Mouse (Mus musculus) urinary bladder, postnatal 36 days (tissue): ENCODE measurements around the gene Olfr273.
"Not testable (repeated sequence)": the region's sequence is repeated elsewhere in the genome, so short reads cannot be mapped to it uniquely, and the experiment has no call there.

Source experiments
- DNase-seq, 2 experiments: peaks; one replicate each; pipeline ENCODE4 v3.0.0; 2022; ENCODE audit warnings: low spot score in 2 of 2, mixed read lengths in 1 of 2

Gene Olfr273

DNA sequence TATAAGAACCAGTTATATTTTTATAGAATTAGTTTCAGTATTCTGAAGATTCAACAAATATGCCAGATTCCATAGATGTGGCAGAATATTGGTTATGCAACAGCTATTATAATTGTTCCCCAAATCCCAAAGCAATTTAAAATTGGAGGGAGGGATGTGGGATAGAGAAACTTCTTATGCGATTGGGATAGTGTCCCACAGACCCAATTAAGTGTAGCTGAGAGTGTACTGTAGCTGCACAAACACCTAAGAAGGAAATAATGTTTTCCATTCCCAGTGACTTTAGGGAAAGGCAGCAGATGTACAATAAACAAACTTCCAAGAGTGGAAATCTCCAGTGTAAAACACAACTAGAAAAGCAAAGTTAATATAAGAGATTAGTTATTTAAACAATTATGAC, at the start of gene Olfr273:
TSS of gene Olfr273 (minus strand) at position 101 of the 400 bp plus-strand sequence.
- no peak for DNase-seq

DNA sequence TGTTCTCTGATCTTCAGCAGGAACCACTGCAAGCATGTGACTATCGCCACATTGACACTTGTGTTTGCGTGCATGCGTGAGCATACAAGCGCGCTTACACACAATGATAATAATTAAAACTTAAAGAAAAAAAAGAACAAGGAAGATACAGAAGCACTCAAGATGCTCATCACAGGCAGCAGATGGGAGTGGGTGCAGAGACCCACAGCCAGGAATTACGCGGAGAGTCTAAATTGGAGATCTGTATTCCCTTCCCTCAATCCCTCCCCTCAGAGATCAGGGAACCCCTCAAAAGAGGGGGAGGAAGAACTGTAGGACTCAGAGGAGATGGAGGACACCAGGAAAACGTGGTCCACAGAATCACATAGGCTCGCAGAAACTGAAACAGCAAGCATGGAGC, 5.1 kb upstream of the Olfr273 start:
- no peak for DNase-seq

DNA sequence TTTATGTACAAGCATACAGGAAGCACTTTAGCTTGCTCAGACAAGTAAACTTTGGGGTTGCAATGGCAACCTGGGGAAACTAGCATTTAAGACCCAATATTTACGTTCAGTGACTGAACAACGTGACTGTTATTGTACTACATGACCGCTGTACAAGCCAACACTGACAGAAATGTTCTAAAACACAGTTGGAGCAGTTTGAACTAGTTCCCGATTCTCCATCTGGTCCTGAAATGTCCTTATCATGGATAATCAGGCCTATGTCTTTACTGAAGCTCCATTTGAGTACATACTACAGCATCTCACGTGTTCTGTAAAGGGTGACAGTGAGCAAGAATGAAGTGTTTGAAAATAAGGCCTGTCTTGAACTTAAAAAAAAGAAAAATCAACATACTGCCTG, 9.4 kb downstream of the Olfr273 start:
- DNase-seq: no peak

DNA sequence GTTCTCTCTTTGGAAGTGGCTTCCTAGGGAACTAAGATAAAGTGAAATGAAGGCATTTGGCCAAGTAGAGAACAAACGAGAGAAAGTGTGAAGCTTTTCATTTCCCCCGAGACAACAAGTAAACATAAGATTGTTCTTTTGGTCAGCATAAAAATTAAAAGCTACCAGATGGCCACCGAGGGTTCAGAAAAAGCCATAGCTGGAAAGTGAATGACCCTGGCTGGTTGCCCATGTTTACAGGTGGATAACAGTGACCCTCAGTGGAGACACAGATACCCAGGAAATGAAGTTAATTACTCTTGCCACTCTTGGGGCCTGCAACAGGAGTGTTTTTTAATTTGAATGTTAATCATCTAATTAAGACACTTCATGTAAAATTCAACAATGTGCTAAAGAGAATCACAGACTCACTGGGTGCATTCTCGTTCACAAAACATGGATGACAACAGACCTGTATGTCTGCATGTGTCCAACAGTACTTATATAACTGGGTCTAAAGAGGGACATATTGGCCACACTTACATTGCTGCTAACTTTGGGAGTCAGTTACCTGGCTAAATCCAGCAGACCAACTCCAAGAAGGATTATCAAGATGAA, 9.9 kb downstream of the Olfr273 start:
- no peak for DNase-seq

DNA sequence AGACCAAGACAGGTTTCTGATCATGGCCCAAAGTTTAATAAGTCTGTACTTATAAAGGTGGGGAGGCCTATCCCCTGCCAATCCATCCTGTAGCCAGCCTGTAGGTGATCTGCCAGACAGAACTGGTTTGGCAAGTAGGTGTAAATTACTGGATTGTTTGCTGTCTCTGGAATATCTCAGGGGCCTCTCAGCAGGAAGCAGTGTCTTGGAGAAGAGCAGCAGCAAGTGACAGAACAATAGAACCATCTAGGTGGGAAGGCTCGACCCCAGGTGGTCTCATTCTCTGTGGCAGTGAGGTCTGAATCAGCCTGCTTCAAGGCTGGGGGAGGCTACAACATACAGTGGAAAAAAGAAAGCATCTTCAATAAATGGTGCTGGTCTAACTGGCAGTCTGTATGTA, 13.6 kb downstream of the Olfr273 start:
- DNase-seq: not testable (repeated sequence)

DNA sequence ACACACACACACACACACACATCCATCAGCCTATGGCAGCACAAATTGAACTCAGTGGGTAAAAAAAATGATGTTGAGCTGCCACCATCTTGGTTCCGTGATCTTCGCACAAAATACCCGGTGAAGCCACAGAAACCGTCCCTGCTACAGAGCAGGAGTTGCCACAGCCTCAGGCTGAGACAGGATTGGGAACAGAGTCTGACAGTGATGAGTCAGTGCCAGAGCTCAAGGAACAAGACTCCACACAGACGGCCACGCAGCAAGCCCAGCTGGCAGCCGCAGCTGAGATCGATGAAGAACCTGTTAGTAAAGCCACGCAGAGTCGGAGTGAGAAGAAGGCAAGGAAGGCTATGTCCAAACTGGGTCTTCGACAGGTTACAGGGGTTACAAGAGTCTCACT, 37.7 kb downstream of the Olfr273 start:
- DNase-seq: no peak

DNA sequence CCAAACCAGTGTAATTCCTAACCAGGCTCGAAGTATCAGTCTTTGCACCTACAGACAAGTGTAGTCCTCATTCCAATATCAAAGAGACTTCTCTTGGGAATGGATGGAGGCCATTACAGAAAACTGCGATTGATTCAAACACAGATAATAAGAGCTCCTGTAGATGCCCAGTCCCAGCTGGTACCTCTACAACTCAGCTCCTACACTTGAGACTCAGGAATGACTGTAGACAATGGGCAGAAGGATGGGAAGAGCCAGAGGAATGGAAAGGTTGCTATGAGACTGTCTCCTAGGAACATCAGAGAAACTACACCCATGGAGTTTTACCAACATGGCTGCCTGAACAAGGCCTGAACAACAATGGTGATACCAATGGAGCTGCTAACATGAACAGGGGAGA, 44.7 kb downstream of the Olfr273 start, which contains the start of gene Olfr275:
TSS of gene Olfr275 (plus strand) at position 301 of the 400 bp plus-strand sequence.
- no peak for DNase-seq

DNA sequence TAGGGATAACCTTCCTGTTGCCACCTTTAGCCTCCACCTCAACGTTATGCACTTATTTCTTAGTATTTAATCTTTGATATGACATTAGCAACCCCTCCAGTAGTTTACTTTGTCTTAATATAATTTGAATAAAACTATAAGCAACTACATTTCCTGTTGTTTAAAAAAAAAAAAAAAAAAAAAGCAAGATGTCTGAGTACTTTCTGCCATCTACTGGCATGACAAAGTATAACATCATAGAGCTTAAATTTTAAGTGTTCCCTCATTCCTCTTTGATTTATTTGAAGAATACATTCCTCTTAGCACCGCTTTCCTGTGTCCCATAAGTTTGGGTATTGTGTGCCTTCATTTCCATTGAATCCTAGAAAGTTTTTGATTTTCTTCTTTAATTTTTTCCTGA, 47.2 kb downstream of the Olfr273 start:
- no peak for DNase-seq
